Mouse (Mus musculus) megakaryocyte, embryonic 14.5 days (primary cell): ENCODE results near the gene Fbxo48.

ENCODE experiments used
- FLI1 ChIP-seq: IDR thresholded peaks from 2 replicates; pipeline ENCODE4 v1.6.1; 2012; ENCODE audit warnings: low read length, inconsistent platforms, mixed read lengths
- GATA1 ChIP-seq: IDR thresholded peaks from 3 replicates; pipeline ENCODE4 v1.6.1; 2012; ENCODE audit warnings: mixed read lengths, low read length, inconsistent platforms, borderline replicate concordance

DNA sequence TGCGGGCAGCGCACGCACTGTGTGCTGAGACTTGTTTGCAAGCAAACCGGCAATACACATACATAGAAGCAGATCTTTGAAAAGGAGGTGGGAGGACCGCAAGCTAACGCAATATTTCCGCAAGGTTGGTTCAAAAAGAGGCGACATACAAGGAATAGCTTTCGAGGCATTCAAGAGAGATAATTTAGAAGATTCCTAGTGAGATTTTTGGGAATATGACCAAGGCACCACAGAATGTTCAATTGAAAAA lies 511 bp downstream of the Fbxo48 start:
- no peak for TF ChIP-seq GATA1
- TF ChIP-seq FLI1, result no peak
